Mouse (Mus musculus): ENCODE results near the gene Scn1a. TPM values are rescaled to one million over a fixed set of nuclear protein-coding genes. Genes with fewer than 3 reads are reported as not detected.

The Scn1a gene
- polyA plus RNA-seq, 1 experiment from 2014 or later: 0.56 TPM

- Histone ChIP-seq H3K4me2 (replicated peaks; ENCODE audit: low read depth, low read length) (no peak overlapping the region), H3K27ac (ENCODE audit: low read length) (no peak overlapping the region), H3K27me3 (ENCODE audit: control insufficient read depth, insufficient read depth, low read length) (no peaks in the 10 kb centered on the region), H3K9me3 (ENCODE audit: control insufficient read depth, low read depth, low read length) (no peaks in the 10 kb centered on the region), H3K36me3 (ENCODE audit: control insufficient read depth, insufficient read depth, low read length) (peaks cover 6% of the 10 kb centered on the region), H3K4me3 (ENCODE audit: low read depth, low read length) (no peak overlapping the region), H3K4me1 (ENCODE audit: control insufficient read depth, insufficient read depth, low read length) (no peaks in the 10 kb centered on the region), H3K9ac (replicated peaks; ENCODE audit: low read depth, low read length) (no peak overlapping the region)
- no peak for ATAC-seq (ENCODE audit: insufficient number of reproducible peaks, insufficient read depth, low FRiP score, low read depth)
- WGBS: 88% methylated on average over 7 of the region's 7 CpGs
Measured at GRCm38 (mm10) chr2:66220954-66221353, 219.7 kb downstream of the Scn1a start.

Other genes starting within 250 kb of the Scn1a start
- 16.5 TPM in 2 replicates for gene Ttc21b, start 184.2 kb downstream of the Scn1a start, polyA plus RNA-seq (2014; fragmentation: Nextera tagmentation; extraction: Ambion mirVana)
- 1.5 and 2.0 TPM in 2 replicates for gene Scn9a, start 194.1 kb upstream of the Scn1a start, polyA plus RNA-seq (2014; fragmentation: Nextera tagmentation; extraction: Ambion mirVana)

Measured in stomach, embryonic 14.5 days (tissue).